Mouse (Mus musculus): ENCODE measurements at regions not wholly inside any gene's neighbourhood (a gene's known extent, or its start where the extent isn't known, plus 50 kb on each side); places are given as distances from the start of the nearest gene placed in this dataset.

DNA sequence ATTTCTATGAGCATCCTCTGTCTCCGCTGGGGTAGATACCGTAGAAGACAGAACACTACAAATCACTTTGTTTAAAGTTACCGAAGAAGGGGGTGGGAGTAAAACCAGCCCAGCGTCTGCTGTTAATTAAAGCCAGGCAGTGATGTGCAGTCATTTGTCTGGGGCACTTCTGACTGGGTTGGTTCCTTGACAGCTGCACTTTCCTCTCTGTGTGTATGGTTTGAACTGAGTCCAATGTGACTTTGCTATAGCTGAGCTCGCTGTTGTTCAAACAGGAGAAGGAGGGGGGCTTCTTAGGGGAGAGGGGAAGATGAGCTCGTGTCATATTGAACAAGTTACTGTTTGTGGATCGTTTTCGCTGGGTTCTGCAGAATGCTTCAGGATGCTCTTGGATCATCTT, 113.7 kb upstream of the Runx1 start:
- peak; percentile 37 for DNase-seq (ENCODE audit: extremely low spot score, low spot score)

GRCm38 (mm10) chr16:92935848-92936535, 110.0 kb upstream of the Runx1 start:
- no peak for DNase-seq (ENCODE audit: extremely low spot score, low spot score)

- DNase-seq (ENCODE audit: extremely low spot score, low spot score), result no peak
These were observed 104.2 kb upstream of the Runx1 start for GRCm38 (mm10) chr16:92930103-92930502.

DNA sequence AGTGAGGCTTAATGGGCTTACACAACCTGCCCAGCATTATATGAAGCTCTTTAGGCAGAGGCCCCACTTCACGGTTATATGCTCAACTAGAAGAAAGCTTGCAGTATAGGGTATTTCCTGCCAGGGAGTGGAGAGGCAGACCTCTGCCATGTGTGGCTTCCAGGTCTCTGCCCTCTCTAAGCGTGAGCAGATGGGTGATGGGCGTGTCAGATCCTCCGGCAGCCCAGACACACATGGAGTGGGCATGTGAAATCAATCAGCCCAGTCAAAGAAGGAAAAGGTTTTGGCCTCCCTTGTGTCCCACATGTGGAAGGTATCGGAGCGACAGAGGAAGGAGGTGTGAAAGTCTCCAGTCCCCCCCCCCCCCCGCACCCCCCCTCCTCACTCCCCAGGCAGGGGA, 102.3 kb upstream of the Runx1 start:
- DNase-seq (ENCODE audit: extremely low spot score, low spot score), result peak; percentile 55

DNA sequence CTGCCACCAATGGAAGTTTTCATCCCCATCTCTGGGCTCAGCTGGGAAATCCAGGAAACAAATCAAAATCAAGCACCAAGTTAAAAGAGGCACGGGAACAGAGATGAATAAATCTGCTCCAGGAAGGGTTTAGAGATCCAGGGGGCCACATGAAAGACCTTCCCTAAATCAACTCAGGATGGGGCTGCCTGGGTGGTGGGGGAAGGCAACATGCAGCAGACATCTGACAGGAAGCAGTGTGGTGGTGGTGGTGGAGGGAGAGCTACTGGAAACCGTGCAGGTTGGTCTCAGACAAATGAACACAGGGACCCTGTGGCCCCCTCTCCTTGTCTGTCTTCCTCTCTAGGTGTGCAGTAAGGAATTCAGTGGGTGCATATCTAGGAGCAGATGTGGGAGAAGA, 101.7 kb upstream of the Runx1 start:
- no peak for DNase-seq (ENCODE audit: extremely low spot score, low spot score)

DNA sequence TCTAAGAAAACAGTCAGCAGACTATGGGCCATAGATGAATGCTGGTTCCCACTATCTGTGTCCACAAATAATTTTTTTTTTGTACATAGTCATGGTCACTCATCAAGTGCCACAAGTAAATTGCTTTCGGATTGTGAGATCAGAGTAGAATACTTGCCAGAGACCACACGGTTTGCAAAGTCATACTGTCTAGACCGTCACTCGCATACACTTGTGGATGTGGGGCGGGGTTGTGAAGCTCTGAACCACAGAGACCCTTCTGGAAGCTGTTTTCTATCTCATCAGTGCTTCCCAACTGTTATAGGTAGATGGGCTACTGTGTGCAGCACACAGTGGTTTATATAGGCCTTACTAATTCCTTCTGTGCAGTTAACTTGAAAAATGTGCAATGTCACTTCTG, 100.9 kb upstream of the Runx1 start:
- DNase-seq (ENCODE audit: extremely low spot score, low spot score), result no peak

DNA sequence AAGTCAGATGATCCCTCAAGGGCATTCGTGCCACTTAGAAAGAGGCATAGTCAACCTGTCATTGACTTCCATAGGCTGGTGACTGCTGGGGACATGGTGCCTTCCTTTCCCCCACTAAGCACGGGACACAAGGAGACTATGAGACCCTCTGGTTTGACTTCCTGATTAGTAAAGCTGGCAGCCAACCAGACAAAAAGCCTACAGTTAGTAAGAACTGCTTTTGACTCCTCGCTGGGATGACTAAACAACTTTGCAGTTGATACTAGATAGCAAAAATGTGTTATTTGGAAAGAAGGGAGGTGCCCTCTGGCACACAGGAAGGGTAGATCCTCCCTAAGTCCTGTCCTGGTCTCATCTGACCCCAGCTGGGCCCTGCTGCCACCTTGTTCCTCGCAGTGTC, 95.0 kb upstream of the Runx1 start:
- no peak for DNase-seq (ENCODE audit: extremely low spot score, low spot score)

DNA sequence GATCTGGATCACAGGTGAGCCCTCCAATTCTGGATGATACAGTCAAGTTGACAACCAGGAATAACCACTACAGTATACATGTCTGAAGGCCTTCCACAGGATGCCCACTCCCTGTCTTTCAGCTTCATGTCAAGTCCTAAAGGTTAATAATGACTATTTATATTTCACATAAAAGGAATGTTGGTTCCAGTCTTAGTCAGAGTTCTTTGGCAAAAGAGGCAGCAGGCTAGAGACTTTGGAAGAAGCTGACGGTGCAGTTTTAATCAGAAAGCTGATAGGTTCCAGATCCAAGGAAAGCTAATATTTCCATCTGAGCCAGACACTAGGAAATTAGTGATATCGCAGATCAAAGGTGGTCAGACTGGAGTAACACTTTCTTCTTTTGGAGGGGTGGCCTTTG, 91.4 kb upstream of the Runx1 start:
- DNase-seq (ENCODE audit: extremely low spot score, low spot score), result no peak

DNA sequence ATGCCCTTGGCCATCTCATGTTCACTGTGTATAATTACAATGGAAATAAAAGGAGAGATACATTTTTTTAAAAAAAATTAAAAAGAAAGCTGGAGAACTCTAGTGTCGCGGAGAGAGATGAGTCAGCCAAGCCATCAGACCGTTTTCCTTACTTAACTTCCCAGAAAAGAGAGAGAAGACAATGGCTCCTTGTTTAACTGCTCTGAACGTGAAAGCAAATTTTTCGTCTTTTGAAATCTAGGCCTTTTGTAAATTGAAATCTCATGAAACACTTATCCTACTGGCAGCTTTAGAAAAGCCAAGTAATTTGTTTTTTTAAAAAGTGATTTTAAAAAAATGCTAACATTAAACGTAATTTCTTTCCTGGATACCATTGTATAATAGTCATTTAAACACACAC, 89.7 kb upstream of the Runx1 start:
- no peak for DNase-seq (ENCODE audit: extremely low spot score, low spot score)

- DNase-seq (ENCODE audit: extremely low spot score, low spot score), result no peak
These were observed 80.9 kb upstream of the Runx1 start for GRCm38 (mm10) chr16:92906873-92907272.

DNA sequence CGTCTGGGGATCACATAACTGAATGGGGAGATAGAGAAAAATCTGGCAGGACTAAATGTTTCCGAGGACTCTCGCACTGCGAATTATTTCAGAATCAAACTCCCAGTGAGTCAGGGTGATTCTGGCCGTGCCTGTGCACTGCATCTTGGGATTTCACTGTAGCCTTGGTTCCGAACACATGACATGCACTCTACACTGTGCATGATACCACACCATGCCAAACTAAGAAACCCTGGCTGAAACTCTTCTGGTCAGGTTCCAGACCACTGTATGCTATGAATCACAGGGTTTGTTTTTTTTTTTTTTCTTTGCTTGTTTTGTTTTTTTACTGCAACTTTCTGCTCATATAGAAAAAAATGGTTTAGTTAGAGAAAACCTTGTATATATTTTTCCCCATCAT, 79.7 kb upstream of the Runx1 start:
- no peak for DNase-seq (ENCODE audit: extremely low spot score, low spot score)

- DNase-seq (ENCODE audit: extremely low spot score, low spot score), result no peak
These were observed 78.0 kb upstream of the Runx1 start for GRCm38 (mm10) chr16:92903892-92904473.

DNA sequence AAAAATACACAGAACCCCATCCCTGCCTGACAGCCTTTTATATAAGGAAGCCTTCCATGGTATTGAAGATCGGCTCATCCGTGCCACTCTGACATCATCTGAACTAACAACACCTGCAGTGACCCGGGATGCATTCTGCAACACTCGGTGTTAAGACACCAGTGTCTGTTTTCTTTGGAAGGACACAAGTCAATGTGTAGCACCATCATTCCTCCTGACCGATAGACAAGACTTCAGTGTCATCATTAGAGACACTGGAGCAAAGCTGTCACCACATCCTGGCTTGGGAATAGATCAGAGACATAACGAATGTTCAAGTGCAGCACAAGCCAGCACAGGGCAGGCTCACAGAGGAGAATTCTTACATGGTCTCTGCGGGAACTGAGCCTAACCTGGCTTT, 77.5 kb upstream of the Runx1 start:
- DNase-seq (ENCODE audit: extremely low spot score, low spot score), result no peak

DNA sequence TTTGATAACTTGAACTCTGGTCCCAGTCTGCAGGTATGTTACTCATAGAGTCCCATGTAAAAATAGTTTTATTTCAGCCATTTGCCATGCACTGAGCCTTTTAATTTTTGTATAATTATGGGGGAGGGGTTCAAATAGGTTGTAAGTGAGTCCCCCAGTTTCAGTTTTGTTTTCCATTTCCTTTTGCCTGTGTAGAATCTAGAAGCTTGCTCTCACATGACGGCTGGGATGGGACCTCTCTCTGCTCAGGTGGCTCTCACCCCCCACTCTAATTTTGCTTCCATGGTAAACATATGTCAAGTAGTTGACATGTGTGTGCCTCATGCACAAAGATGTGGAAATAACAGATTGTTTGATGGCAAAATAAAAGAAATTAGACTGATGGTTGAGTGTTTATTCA, 73.8 kb upstream of the Runx1 start:
- no peak for DNase-seq (ENCODE audit: extremely low spot score, low spot score)

- no peak for DNase-seq (ENCODE audit: extremely low spot score, low spot score)
These were observed 65.8 kb upstream of the Runx1 start for GRCm38 (mm10) chr16:92891741-92892140.

DNA sequence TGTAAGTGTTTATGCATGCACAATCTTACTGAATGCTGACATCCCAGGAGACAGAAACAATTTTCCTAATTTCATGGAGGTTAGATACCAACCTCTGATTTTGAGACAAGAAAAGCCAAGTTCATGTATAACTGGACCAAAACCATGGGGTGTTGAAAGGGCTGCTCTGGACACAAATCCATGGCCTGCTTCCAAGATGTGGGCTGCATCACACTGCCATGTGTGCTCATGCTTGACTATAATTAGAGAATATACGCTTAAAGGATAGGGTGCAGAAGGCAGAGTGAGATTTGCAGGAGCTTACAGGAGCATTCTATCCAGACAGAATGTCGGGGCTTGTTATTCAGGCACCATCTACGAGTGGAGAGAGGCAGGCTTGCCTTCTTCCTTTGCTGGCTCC, 64.8 kb upstream of the Runx1 start:
- no peak for DNase-seq (ENCODE audit: extremely low spot score, low spot score)

GRCm38 (mm10) chr16:92889537-92889936, 63.6 kb upstream of the Runx1 start:
- no peak for DNase-seq (ENCODE audit: extremely low spot score, low spot score)

DNA sequence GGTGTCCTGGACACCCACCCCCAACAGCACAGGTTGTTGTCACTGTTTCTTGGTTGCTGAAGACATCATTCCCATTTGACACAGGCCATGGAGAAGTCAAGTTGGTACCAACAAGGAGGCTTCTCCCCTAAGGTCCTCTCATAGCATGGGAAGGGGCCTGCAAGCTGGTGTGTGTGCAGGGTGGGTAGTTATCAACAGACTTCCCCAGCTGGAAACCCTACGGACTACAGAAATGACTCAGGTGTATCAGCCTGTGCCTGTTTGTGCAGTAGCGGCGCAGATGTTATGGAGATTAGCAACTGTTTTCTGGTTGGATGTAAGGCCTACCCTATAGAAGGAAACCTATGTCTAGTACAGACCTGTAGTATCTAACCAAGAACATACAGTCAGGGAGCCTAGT, 60.3 kb upstream of the Runx1 start:
- DNase-seq (ENCODE audit: extremely low spot score, low spot score), result no peak

DNA sequence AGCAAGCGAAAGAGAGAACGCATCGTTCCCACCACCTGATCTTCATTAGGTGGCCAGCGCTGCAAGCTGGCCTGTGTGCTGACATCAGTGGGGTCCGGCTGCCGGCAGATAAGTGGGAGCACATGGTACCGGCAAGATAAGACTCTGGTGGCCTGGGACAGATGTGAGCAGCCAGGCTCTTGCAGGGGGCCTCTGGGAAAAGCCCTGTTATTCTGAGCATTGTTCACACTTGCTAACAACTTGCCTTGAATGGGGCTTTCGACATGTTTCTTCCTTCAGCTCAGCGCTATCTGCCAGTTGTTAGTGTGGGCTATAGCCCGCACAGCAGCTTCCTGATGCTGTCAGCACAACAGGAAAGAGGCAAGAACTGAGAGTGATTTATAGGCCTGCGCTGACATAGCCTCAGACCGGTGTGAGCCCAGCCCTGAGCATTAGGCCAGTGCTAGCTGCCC, 57.9 kb upstream of the Runx1 start:
- DNase-seq (ENCODE audit: extremely low spot score, low spot score), result peak; percentile 49

DNA sequence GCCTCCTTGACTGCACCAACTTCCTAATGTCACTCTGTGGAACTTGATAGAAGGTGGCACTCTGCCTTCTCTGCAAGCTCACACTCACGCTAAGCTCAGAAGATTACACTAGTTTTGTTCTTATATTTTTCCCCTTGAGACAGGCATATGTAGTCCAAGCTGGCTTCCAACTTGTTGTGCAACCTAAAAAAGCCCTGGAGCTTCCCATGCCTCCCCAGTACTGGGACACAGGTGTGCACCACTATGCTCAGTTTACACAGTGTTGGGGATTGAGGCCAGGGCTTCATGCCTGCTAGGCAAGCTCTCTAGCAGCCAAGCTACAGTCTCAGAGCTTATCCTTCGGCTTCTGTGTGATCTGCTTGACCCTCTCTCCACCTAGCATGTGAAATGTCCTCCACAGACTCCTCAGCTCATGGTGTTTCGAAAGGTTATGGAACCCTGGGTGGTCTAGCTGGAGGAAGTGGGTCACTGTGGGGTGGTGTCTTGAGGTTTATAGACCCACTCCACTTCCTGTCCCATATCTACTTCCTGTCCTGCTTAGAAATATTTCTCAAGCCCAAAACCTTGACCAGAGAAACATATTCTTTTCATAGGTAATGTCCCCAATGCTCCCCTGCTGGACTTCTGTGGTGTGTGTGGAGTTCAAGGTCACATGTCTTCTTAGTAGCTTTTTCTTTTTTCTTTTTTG, 54.6 kb upstream of the Runx1 start:
- no peak for DNase-seq (ENCODE audit: extremely low spot score, low spot score)

DNA sequence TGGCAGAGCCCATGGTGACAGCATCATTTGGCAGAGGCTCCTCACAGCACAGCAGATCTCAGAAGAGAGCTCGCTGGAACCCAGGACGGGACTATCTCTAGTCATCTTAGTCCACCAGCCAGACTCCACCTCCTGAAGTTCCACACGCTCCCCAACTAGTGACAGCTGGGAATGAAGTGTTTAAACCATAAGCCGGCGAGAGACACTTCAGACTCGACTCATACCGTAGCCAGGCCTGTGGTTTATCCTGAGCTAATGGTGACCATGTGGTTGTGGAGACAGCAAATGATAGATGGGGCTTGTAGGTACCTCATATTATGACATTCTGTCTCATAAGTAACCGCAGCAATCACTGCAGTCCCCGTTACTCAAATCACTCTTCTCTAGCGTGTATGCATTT, 52.1 kb upstream of the Runx1 start:
- DNase-seq (ENCODE audit: extremely low spot score, low spot score), result no peak

Data from neural tube, embryonic 10.5 days (tissue).